1 mouse cellular context compared by ENCODE assay signal in the genomic region with DNA sequence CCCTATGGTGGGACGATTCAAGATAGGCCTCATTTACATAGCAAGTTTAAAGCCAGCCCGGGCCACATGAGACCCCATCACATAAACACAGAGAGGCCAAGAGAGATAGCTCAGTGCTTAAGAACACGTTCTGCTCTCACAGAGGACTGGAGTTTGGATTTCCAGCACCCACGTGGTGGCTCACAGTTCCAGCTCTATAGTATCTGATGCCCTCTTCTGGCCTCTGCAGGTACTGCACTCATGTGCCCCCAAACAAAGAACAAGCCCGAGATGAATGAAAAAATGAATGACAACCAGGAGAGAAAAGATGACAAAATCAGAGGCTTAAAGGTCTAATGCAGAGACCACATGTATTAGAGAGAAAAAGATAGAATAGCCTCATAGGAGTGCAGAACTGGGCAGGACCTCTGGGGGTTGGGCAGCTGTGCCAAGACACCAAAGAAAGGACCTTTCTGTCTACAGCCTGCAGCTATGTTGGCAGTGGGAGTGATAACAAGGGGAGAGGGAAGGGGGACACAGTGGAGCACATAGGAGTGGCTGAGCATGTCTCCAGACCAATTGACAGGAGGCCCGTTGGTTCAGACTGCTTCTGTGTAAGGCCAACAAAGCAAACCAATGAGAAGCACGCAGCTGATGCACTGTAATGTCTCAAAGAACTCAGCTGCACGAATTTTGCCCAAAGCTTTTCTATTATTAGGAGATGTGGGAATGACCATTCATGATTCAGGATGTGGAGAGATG.
TF ChIP-seq lines count a peak whose summit lies in the region.

No protein-coding gene starts in this region.

TF ChIP-seq in MEL, 35 proteins besides CTCF, POLR2A, EP300 and RAD21 (continued from another document):
- no peak for TF ChIP-seq MYB (IDR thresholded peaks at IDR 0.05; ENCODE audit: low read depth, low read length)
- TF ChIP-seq MYC (IDR thresholded peaks at IDR 0.05; ENCODE audit: low read depth, low read length), result peak; percentile 94
- TF ChIP-seq HCFC1 (IDR thresholded peaks at IDR 0.05; ENCODE audit: low read depth, low read length), result no peak
- TF ChIP-seq USF2 (IDR thresholded peaks at IDR 0.05; ENCODE audit: borderline replicate concordance in 1 of 2, insufficient read depth in 1 of 2, low read depth in 1 of 2, low read length in 2 of 2), result no peak
- peak; percentile 69 for TF ChIP-seq SMC3 (IDR thresholded peaks at IDR 0.05; ENCODE audit: low read depth, low read length)
- no peak for TF ChIP-seq ETS1 (IDR thresholded peaks at IDR 0.05; ENCODE audit: low read depth, low read length)
- TF ChIP-seq GATA1 (IDR thresholded peaks at IDR 0.05; ENCODE audit: low read depth, low read length), result no peak
- peak; percentile 58; the same call in 1 of the 2 replicates for TF ChIP-seq MXI1 (IDR thresholded peaks at IDR 0.05; ENCODE audit: low read depth, low read length)
- TF ChIP-seq MEF2A (IDR thresholded peaks at IDR 0.05; ENCODE audit: extremely low read depth, insufficient replicate concordance, low read depth, low read length, poor library complexity, severe bottlenecking), result no peak
- TF ChIP-seq USF1 (IDR thresholded peaks at IDR 0.05; ENCODE audit: low read depth, low read length), result peak; percentile 71
- no peak for TF ChIP-seq E2F4 (IDR thresholded peaks at IDR 0.05; ENCODE audit: borderline replicate concordance, low read depth, low read length)
- TF ChIP-seq SIN3A (IDR thresholded peaks at IDR 0.05; ENCODE audit: low read length), result no peak
- TF ChIP-seq ZKSCAN1 (IDR thresholded peaks at IDR 0.05; ENCODE audit: low read depth, low read length), result no peak
- TF ChIP-seq POLR2AphosphoS5 (IDR thresholded peaks at IDR 0.05; ENCODE audit: borderline replicate concordance, low read depth, low read length), result no peak
- no peak for TF ChIP-seq MAFK (IDR thresholded peaks at IDR 0.05; ENCODE audit: borderline replicate concordance, low read depth, low read length)
- TF ChIP-seq ZNF384 (IDR thresholded peaks at IDR 0.05; ENCODE audit: low read depth, low read length), result no peak
- 0 out of 2 replicates have a peak, but pooled peaks have one; percentile 17 for TF ChIP-seq ZC3H11A (IDR thresholded peaks at IDR 0.05; ENCODE audit: low read depth, low read length)
- TF ChIP-seq NRF1 (IDR thresholded peaks at IDR 0.05; ENCODE audit: insufficient read depth, low read depth, low read length, poor library complexity, severe bottlenecking), result no peak
- TF ChIP-seq RCOR1 (IDR thresholded peaks at IDR 0.05; ENCODE audit: low read depth, low read length), result no peak
- no peak for TF ChIP-seq CHD2 (IDR thresholded peaks at IDR 0.05; ENCODE audit: low read length)
- TF ChIP-seq KAT2A (conservative IDR thresholded peaks at IDR 0.05; ENCODE audit: low read depth, low read length), result no peak
- no peak for TF ChIP-seq POLR2AphosphoS2 (IDR thresholded peaks at IDR 0.05; ENCODE audit: low read length)
- no peak for TF ChIP-seq BHLHE40 (IDR thresholded peaks at IDR 0.05; ENCODE audit: borderline replicate concordance, low read depth, low read length)
- TF ChIP-seq NELFE (IDR thresholded peaks at IDR 0.05; ENCODE audit: low read depth, low read length), result no peak
- peak; percentile 77 for TF ChIP-seq MAX (IDR thresholded peaks at IDR 0.05; ENCODE audit: low read length)
